In the genomic region with DNA sequence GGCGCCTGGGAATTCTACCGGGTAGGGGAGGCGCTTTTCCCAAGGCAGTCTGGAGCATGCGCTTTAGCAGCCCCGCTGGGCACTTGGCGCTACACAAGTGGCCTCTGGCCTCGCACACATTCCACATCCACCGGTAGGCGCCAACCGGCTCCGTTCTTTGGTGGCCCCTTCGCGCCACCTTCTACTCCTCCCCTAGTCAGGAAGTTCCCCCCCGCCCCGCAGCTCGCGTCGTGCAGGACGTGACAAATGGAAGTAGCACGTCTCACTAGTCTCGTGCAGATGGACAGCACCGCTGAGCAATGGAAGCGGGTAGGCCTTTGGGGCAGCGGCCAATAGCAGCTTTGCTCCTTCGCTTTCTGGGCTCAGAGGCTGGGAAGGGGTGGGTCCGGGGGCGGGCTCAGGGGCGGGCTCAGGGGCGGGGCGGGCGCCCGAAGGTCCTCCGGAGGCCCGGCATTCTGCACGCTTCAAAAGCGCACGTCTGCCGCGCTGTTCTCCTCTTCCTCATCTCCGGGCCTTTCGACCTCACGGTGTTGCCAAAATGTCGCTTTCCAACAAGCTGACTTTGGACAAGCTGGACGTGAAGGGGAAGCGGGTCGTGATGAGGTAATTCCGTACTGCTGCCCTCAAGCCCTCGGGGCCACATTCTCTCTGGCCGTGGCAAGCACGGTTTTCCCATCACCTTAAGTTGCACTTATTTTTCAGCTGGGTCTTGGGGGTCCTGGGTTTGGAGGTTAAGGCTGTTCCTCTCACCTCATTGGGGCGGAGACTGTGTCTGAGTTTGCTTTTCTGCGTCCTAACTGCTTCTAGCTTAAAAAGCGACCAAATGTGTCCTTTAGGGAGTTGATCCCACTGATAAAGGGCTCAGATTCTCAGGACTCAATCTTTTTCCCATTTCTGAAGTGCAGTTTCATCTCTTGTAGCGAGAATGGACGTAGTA, we compare ENCODE assay signal across 8 mouse cellular contexts. TPM values are rescaled to one million over a fixed set of nuclear protein-coding genes. Genes with fewer than 3 reads are reported as not detected.
DNase-seq lines count a peak whose midpoint lies in the region; ATAC-seq lines count a peak whose summit lies in the region.

Gene Pgk1 (plus strand): TSS at position 388 of the 937 bp plus-strand sequence.

- DNase-seq in adipocyte (ENCODE audit: low spot score), result peak; percentile 97
- peak; percentile 96 for DNase-seq in embryo, embryonic 10 days (ENCODE audit: low spot score)
- DNase-seq in gastrocnemius, postnatal 10 days, result peak; percentile 81
- DNase-seq in induced T-regulatory cell, adult 2 months (ENCODE audit: low read depth), result peak; percentile 93
- peak; percentile 87 to 92 for DNase-seq in left cerebral cortex, adult 9 months (ENCODE audit: low spot score in 2 of 2)
- DNase-seq in right cerebral cortex, postnatal 14 days, result peak; percentile 80
- DNase-seq in urinary bladder, postnatal 36 days (ENCODE audit: low spot score in 2 of 2), result peak; percentile 73 to 85

- peak; percentile 92 for ATAC-seq in megakaryocyte progenitor cell, adult 5-6 weeks (replicated peaks; ENCODE audit: poor library complexity)

RNA-seq across cellular contexts. Expression of gene Pgk1, which starts in this region (rescaled TPM):
- 1,000 to 10,000 TPM; 1,018 to 1,356 TPM for total RNA-seq in gastrocnemius, postnatal 10 days (2021)
- total RNA-seq in megakaryocyte progenitor cell, adult 5-6 weeks (2015), result 406 and 427 TPM in 2 replicates
- 339 and 366 TPM in 2 replicates for total RNA-seq in megakaryocyte progenitor cell, adult 5-6 weeks (2017)

Comparison
In these comparisons a context has a peak if more than half of its experiments do, and no peak if none do; other contexts are left out.
1. Peak in every context shown above with its lines: DNase-seq and ATAC-seq.